Mouse (Mus musculus) ES-CJ7 (cell line): Measurements from ENCODE around the gene Gpr156.
"Not testable (repeated sequence)": the region's sequence is repeated elsewhere in the genome, so short reads cannot be mapped to it uniquely, and the experiment has no call there.

Source experiments
- DNase-seq: peaks from one replicate; pipeline ENCODE4 v3.0.0; 2011; ENCODE audit warnings: low read depth, low spot score

Gene Gpr156

DNA sequence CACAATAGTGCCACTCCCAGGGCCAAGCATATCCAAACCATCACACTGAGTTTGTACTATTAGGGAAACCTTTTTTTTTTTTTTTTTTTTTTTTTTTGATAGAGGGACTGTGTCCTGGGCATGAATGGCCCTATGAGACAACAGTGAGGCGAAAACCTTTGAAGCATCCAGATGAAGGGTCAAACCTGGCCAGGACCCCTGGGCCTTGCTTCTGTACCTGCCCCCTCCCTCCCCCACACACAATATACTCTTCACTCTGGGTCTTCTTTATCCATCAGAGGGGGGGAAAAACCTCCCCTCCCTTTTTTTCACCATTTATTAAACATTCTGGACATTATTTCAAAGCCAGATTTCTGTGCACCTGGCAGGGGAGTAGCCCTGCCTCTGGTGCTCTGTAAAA is 83.5 kb downstream of the Gpr156 start:
- no peak for DNase-seq

GRCm38 (mm10) chr16:38000178-38000577 is 83.9 kb downstream of the Gpr156 start:
- DNase-seq = no peak

GRCm38 (mm10) chr16:38001766-38002165 is 85.5 kb downstream of the Gpr156 start:
- peak; percentile 40 for DNase-seq

DNA sequence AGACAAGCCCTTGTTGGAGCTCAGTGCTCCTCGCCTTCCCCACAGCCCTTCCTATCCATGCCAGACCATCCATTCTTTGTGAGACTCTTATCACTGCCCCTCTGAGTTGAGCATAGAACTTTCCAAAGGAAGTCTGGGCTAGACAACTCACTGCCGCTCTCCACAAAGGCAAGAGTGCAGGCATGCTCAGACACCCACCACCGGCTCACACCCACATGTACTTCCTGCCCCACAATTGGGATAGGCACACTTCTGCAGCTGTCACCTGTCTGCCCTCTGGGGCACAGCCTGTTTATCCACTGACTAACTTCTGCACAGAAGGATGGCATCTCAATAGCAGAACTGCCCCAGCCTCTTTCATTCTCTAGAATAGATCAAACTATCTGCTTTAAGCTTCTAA is 86.2 kb downstream of the Gpr156 start:
- DNase-seq = no peak

- DNase-seq = no peak
Observed at GRCm38 (mm10) chr16:38004486-38005020, 88.3 kb downstream of the Gpr156 start.

- DNase-seq = no peak
Observed at GRCm38 (mm10) chr16:38005471-38005870, 89.2 kb downstream of the Gpr156 start.

DNA sequence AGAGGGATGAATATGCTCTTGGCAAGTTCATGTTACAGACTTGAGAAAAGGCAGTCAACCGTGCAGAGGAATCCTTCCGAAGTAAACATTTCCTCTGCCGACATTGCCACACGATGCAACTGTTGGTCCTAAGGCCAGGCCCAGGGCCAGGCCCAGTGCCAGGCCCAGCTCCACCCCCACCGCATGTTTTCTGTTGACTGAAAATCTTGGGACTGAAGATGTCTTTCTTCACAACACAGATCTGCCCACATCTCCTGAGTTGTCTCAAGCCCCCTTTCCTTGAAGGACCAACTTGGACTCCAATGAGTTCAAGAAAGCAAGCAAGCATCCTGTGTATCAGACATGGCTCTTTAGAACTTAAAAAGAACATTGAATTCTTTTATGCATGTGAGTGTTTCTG is 92.1 kb downstream of the Gpr156 start:
- no peak for DNase-seq

DNA sequence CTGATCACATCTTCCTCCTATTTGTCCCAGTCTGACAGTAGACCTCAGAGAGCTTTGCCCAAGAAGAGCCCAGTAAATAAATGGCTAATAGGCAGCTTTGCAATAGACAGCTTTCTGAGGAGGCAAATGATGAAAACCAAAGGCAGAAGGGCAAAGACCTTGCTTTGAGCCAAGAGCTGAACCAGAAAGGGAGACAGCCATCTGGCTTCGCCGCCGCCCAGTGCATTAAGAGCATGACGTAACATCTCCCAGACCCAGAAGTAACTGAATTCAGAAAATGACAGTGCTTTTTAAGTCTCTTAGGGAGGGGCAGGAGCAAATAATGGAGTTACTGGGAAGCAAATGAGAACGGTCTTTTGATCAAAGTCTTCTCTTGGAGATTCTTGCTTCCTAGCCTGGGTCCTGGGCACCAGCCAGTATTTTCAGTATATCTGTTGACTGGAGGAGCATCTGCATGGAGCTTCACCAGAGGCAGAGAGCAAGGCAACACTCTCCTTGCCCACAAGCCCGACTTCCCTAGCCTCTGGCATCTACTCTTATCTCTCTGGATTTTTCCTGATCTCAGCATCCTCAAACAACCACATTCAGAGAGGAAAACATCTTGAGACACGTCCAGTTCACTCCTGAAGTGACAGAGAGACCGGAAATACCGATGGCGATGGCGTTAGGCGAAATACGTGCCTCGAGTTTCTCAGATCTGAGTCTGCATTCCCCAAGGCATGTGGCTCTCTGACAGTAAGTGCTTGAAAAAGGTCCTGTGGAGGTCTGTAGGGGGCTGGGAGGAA is 92.9 kb downstream of the Gpr156 start:
- DNase-seq = no peak

DNA sequence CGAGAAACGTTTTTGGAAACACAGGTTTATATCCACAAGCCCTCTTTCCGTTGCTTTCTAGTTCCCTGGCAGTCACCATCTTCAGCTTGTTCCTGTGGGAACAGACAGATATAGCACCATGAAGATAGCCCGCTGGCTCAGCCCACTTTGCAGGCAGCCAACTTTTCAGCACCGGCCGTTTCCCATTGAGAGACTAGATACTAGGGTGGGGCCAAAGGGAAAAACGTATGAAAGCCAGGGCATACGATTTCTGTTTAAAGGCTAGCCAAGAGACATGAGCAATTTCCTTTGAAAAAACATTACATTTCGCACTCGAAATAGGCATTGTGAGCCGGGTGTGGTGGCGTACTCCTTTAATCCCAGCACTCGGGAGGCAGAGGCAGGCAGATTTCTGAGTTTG is 95.2 kb downstream of the Gpr156 start:
- no peak for DNase-seq

- no peak for DNase-seq
Observed at GRCm38 (mm10) chr16:38012382-38012781, 96.1 kb downstream of the Gpr156 start.

- no peak for DNase-seq
Observed at GRCm38 (mm10) chr16:38012891-38013290, 96.6 kb downstream of the Gpr156 start.

DNA sequence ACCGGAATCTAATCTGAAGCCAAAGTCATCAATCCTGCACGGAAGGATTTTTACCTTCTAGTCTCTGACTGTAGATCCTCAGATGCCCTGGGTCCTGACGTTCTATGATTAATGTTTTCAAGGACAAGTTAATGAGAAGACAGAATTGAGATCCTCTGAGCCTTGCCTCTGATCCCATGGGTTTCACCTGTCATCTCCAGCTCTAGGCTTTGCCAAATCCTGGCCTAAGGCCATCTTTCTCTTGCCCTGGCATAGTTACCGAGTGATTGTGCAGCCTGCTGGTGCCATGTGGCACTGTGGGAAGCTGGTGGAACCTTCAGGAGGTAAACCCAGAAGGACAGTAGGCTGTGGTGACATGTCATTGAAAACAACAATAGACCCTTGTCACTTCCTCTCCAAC is 98.7 kb downstream of the Gpr156 start:
- no peak for DNase-seq

GRCm38 (mm10) chr16:38016928-38017524 is 100.7 kb downstream of the Gpr156 start:
- no peak for DNase-seq

- no peak for DNase-seq
Observed at GRCm38 (mm10) chr16:38017958-38018376, 101.7 kb downstream of the Gpr156 start.

DNA sequence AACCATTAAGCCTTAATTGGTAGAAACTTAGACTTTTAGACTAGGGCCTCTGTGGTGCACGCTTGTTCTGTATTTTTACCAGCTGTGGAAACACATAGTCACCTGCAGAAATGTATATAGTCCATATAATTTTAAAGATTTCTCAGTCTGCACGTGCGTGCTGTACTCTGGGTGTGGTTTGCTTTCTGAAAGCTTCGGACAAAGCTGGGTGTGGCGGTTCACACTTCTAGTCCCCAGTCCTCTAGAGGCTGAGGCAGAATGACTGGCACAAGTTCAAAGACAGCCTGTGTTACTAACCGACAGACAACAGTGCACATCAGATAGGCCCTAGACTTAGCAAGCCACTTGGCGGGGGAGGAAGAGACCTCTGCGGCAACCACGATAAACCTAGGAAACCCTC is 116.3 kb downstream of the Gpr156 start:
- DNase-seq = peak; percentile 23

- peak; percentile 11 for DNase-seq
Observed at GRCm38 (mm10) chr16:38033071-38033470, 116.8 kb downstream of the Gpr156 start.

DNA sequence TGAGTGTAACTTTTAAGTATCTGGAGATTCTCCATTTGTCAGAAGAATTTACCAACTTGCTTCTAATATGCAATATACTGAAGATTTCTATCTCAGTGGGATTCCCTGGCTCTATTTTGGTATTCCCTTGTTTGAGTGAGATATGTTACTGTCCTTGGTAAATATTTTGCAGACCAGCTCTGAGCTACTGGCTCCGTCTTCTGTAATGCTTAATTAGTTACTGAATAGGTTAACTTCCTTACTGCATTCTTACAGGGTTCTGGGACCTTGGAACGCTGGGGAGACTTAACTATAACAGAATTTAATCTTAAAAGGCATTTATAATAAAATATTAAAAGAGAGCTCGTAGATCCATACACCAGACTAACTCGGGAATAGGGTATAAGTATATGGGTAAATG is 121.8 kb downstream of the Gpr156 start:
- not testable (repeated sequence) for DNase-seq

- no peak for DNase-seq
Observed at GRCm38 (mm10) chr16:38042160-38042559, 125.9 kb downstream of the Gpr156 start.

DNA sequence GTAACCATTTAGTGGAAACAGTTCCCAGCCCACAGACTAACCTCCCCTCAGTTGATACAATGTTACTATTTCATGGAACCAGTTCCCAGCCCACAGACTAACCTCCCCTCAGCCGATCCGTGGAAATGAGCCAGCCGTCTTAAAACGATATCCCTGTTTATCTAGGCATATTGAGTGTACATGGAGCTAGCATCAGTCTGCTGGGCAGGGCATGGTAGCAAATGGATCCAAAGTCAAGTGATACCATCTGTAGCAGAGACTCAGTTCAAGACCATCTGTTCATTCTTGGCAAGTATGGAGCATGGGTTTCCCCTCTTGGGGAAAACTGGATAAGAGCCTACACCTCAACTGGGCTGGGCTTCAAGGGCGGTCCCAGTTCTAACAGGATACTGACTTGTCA is 128.3 kb downstream of the Gpr156 start:
- no peak for DNase-seq

DNA sequence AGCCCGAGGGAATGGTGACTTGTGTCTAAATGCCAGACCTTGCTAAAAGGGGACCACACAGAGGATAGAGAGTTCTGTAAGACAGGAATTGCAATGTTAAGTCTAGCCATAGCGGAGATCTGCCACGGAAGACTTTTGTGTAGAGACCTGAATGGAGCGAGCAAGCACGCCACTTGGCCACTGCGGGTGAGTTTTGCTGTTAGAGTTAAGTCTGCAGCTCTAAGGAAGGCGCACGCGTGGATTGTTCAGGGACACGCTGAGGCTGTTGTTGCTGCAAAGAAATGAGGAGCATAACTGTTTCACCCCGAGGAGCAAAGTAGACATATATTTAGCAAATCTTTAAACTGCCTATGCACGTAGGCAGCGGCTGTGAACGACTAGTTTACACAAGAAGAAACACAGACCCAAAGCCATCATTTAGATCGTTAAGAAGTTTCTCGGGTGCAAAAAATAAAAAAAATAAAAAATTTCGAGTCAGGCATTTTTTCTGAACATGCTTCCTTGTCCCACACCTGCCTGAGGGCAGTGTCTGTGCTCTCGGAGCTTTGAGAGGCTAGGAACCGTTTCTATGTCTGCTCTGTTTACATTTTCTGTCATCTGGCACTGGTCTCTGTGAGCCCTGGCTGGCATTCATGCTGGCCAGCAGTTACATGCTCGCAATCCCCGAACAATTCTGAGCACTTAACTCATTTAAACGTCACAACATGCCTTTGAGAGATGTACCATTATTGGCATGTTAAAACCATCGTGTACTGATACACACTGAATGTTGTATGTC is 131.7 kb downstream of the Gpr156 start:
- DNase-seq = no peak
